Mouse (Mus musculus): ENCODE measurements around the gene 1700029P11Rik. TPM values are rescaled to one million over a fixed set of nuclear protein-coding genes. Genes with fewer than 3 reads are reported as not detected.

The 1700029P11Rik gene
- polyA plus RNA-seq (2015; fragmentation: Nextera tagmentation; extraction: Ambion mirVana): not detected in 2 replicates

- H3K9ac ChIP-seq: no peak within 1 kb of the TSS
- peaks cover 5% of the 10 kb centered on the region; the same call in 1 of the 2 replicates for H3K4me1 ChIP-seq (replicated peaks)
- H3K4me3 ChIP-seq (replicated peaks): no peak within 1 kb of the TSS
- 78% methylated on average over 23 of the region's 23 CpGs for WGBS (ENCODE audit: insufficient replicate concordance)
- no peak for ATAC-seq (ENCODE audit: low read depth)
- H3K4me2 ChIP-seq: no peak within 1 kb of the TSS
- H3K9me3 ChIP-seq (replicated peaks): peaks cover 3% of the 10 kb centered on the region; the same call in 1 of the 2 replicates
- DNase-seq: no peak
- no peaks in the 10 kb centered on the region for H3K27me3 ChIP-seq
- H3K27ac ChIP-seq: no peak within 1 kb of the TSS
- H3K36me3 ChIP-seq: no peaks in the 10 kb centered on the region
Observed at GRCm38 (mm10) chr15:81980321-81980720, at the start of gene 1700029P11Rik. 1700029P11Rik (plus strand) TSS chr15:81980540.

GRCm38 (mm10) chr15:81932951-81933470 is 47.3 kb upstream of the 1700029P11Rik start:
- no peak overlapping the region for H3K4me3 ChIP-seq (replicated peaks)
- H3K27me3 ChIP-seq: peaks cover 27% of the 10 kb centered on the region
- no peak overlapping the region for H3K27ac ChIP-seq
- DNase-seq: no peak
- peaks cover 28% of the 10 kb centered on the region for H3K4me1 ChIP-seq (replicated peaks)
- no peak overlapping the region for H3K4me2 ChIP-seq
- no peak overlapping the region for H3K9ac ChIP-seq
- 34% methylated on average over 12 of the region's 12 CpGs for WGBS (ENCODE audit: insufficient replicate concordance)
- no peaks in the 10 kb centered on the region for H3K9me3 ChIP-seq (replicated peaks)
- H3K36me3 ChIP-seq: no peaks in the 10 kb centered on the region
- no peak for ATAC-seq (ENCODE audit: low read depth)

GRCm38 (mm10) chr15:81933986-81934385 is 46.4 kb upstream of the 1700029P11Rik start:
- H3K27me3 ChIP-seq: peaks cover 28% of the 10 kb centered on the region
- DNase-seq (no peak), ATAC-seq (ENCODE audit: low read depth) (no peak)
- H3K9ac ChIP-seq: no peak overlapping the region
- H3K36me3 ChIP-seq: no peaks in the 10 kb centered on the region
- H3K4me1 ChIP-seq (replicated peaks): peaks cover 33% of the 10 kb centered on the region
- 55% methylated on average over 1 of the region's 1 CpGs for WGBS (ENCODE audit: insufficient replicate concordance)
- H3K9me3 ChIP-seq (replicated peaks): no peaks in the 10 kb centered on the region
- no peak overlapping the region for H3K4me3 ChIP-seq (replicated peaks)
- no peak overlapping the region for H3K27ac ChIP-seq
- H3K4me2 ChIP-seq: no peak overlapping the region

- H3K36me3 ChIP-seq: no peaks in the 10 kb centered on the region
- no peak for ATAC-seq (ENCODE audit: low read depth)
- H3K4me2 ChIP-seq: no peak overlapping the region
- no peak overlapping the region; the same call in 1 of the 2 replicates for H3K27ac ChIP-seq
- WGBS (ENCODE audit: insufficient replicate concordance): 43% methylated on average over 7 of the region's 7 CpGs
- no peaks in the 10 kb centered on the region for H3K9me3 ChIP-seq (replicated peaks)
- H3K27me3 ChIP-seq: peaks cover 27% of the 10 kb centered on the region
- H3K4me3 ChIP-seq (replicated peaks): peak overlapping the region; percentile 34; the same call in 1 of the 2 replicates
- peaks cover 48% of the 10 kb centered on the region for H3K4me1 ChIP-seq (replicated peaks)
- no peak for DNase-seq
- no peak overlapping the region for H3K9ac ChIP-seq
Observed at GRCm38 (mm10) chr15:81935869-81936637, 44.3 kb upstream of the 1700029P11Rik start.

GRCm38 (mm10) chr15:81936679-81937078 is 43.7 kb upstream of the 1700029P11Rik start, which contains the start of gene Csdc2:
Csdc2 (plus strand) TSS chr15:81936759.
- Histone ChIP-seq H3K4me1 (replicated peaks) (peaks cover 48% of the 10 kb centered on the region), H3K9me3 (replicated peaks) (no peaks in the 10 kb centered on the region), H3K36me3 (no peaks in the 10 kb centered on the region), H3K27me3 (peaks cover 27% of the 10 kb centered on the region), H3K4me2 (peak within 1 kb of the TSS; percentile 42), H3K4me3 (replicated peaks) (peak within 1 kb of the TSS; percentile 34), H3K9ac (peak within 1 kb of the TSS; percentile 23; the same call in 1 of the 2 replicates), H3K27ac (no peak within 1 kb of the TSS; the same call in 1 of the 2 replicates)
- DNase-seq (no peak), ATAC-seq (ENCODE audit: low read depth) (no peak; the same call in 1 of the 2 replicates)
- 10% methylated on average over 12 of the region's 12 CpGs for WGBS (ENCODE audit: insufficient replicate concordance)

GRCm38 (mm10) chr15:81937098-81937972 is 43.0 kb upstream of the 1700029P11Rik start:
- no peak for ATAC-seq (ENCODE audit: low read depth)
- WGBS (ENCODE audit: insufficient replicate concordance): 17% methylated on average over 19 of the region's 19 CpGs
- no peaks in the 10 kb centered on the region for H3K36me3 ChIP-seq
- H3K27me3 ChIP-seq: peaks cover 27% of the 10 kb centered on the region
- peak overlapping the region; percentile 23; the same call in 1 of the 2 replicates for H3K9ac ChIP-seq
- H3K4me2 ChIP-seq: peak overlapping the region; percentile 42
- H3K4me1 ChIP-seq (replicated peaks): peaks cover 52% of the 10 kb centered on the region
- no peak overlapping the region for H3K27ac ChIP-seq
- peak overlapping the region; percentile 34 for H3K4me3 ChIP-seq (replicated peaks)
- DNase-seq: no peak
- no peaks in the 10 kb centered on the region for H3K9me3 ChIP-seq (replicated peaks)

- H3K4me1 ChIP-seq (replicated peaks): peaks cover 51% of the 10 kb centered on the region
- 0 out of 2 replicates have a peak overlapping the region, but pooled peaks have one; percentile 3 for H3K9ac ChIP-seq
- no peak overlapping the region for H3K27ac ChIP-seq
- H3K4me3 ChIP-seq (replicated peaks): no peak overlapping the region
- ATAC-seq (ENCODE audit: low read depth) (no peak), DNase-seq (no peak)
- peaks cover 30% of the 10 kb centered on the region for H3K27me3 ChIP-seq
- H3K9me3 ChIP-seq (replicated peaks): no peaks in the 10 kb centered on the region
- WGBS (ENCODE audit: insufficient replicate concordance): 39% methylated on average over 2 of the region's 2 CpGs
- no peaks in the 10 kb centered on the region for H3K36me3 ChIP-seq
- no peak overlapping the region for H3K4me2 ChIP-seq
Observed at GRCm38 (mm10) chr15:81938246-81938645, 42.1 kb upstream of the 1700029P11Rik start.

- Histone ChIP-seq H3K36me3 (no peaks in the 10 kb centered on the region), H3K9ac (no peak overlapping the region), H3K27ac (no peak overlapping the region), H3K9me3 (replicated peaks) (no peaks in the 10 kb centered on the region), H3K4me2 (no peak overlapping the region), H3K4me3 (replicated peaks) (no peak overlapping the region), H3K4me1 (replicated peaks) (peaks cover 47% of the 10 kb centered on the region), H3K27me3 (peaks cover 33% of the 10 kb centered on the region)
- ATAC-seq (ENCODE audit: low read depth) (no peak), DNase-seq (no peak)
- WGBS (ENCODE audit: insufficient replicate concordance): 78% methylated on average over 10 of the region's 10 CpGs
Observed at GRCm38 (mm10) chr15:81939157-81939715, 41.1 kb upstream of the 1700029P11Rik start.

- Histone ChIP-seq H3K36me3 (no peaks in the 10 kb centered on the region), H3K9ac (no peak overlapping the region), H3K27ac (no peak overlapping the region), H3K4me1 (replicated peaks) (peaks cover 47% of the 10 kb centered on the region), H3K27me3 (peaks cover 33% of the 10 kb centered on the region), H3K4me3 (replicated peaks) (no peak overlapping the region), H3K9me3 (replicated peaks) (no peaks in the 10 kb centered on the region), H3K4me2 (no peak overlapping the region)
- no peak for DNase-seq
- peak; percentile 62 for ATAC-seq (ENCODE audit: low read depth)
- WGBS (ENCODE audit: insufficient replicate concordance): 36% methylated on average over 4 of the region's 4 CpGs
Observed at GRCm38 (mm10) chr15:81939774-81940173, 40.6 kb upstream of the 1700029P11Rik start.

GRCm38 (mm10) chr15:81940219-81940618 is 40.1 kb upstream of the 1700029P11Rik start:
- no peaks in the 10 kb centered on the region for H3K9me3 ChIP-seq (replicated peaks)
- peaks cover 47% of the 10 kb centered on the region for H3K4me1 ChIP-seq (replicated peaks)
- no peak for ATAC-seq (ENCODE audit: low read depth)
- DNase-seq: no peak
- H3K27me3 ChIP-seq: peaks cover 33% of the 10 kb centered on the region
- H3K9ac ChIP-seq: no peak overlapping the region
- no peak overlapping the region for H3K4me2 ChIP-seq
- no peak overlapping the region for H3K4me3 ChIP-seq (replicated peaks)
- no peak overlapping the region for H3K27ac ChIP-seq
- WGBS (ENCODE audit: insufficient replicate concordance): 69% methylated on average over 5 of the region's 5 CpGs
- no peaks in the 10 kb centered on the region for H3K36me3 ChIP-seq
